Mouse (Mus musculus) limb, embryonic 14.5 days (tissue): ENCODE measurements at regions not wholly inside any gene's neighbourhood (a gene's known extent, or its start where the extent isn't known, plus 50 kb on each side); places are given as distances from the start of the nearest gene placed in this dataset.

Experiments
- ATAC-seq: fragments of 200-750 bp; cut with Nextera tagmentation; 2 replicates; pipeline ENCODE4 v1.8.0; 2017; ENCODE audit warnings: low read depth, moderate number of reproducible peaks, moderate TSS enrichment; ENCODE audit not compliant: low FRiP score
- DNase-seq: peaks from one replicate; pipeline ENCODE4 v3.0.0-alpha.2; 2015; ENCODE audit warnings: low spot score
- H3K27ac ChIP-seq: fragments of 300-500 bp; sonication (generic); replicated peaks from 2 replicates; pipeline ENCODE4 v1.5.1; 2014; ENCODE audit warnings: low read depth, mild to moderate bottlenecking, low read length, moderate library complexity, mixed read lengths
- H3K27me3 ChIP-seq: fragments of 300-500 bp; sonication (generic); 2 replicates; pipeline ENCODE4 v1.6.1; 2014; ENCODE audit warnings: low read length, mixed read lengths; ENCODE audit not compliant: control insufficient read depth, insufficient read depth
- H3K36me3 ChIP-seq: fragments of 300-500 bp; sonication (generic); 2 replicates; pipeline ENCODE4 v1.6.1; 2014; ENCODE audit warnings: mild to moderate bottlenecking, low read length, moderate library complexity, mixed read lengths; ENCODE audit not compliant: control insufficient read depth, insufficient read depth
- H3K4me1 ChIP-seq: fragments of 300-500 bp; sonication (generic); 2 replicates; pipeline ENCODE4 v1.6.1; 2014; ENCODE audit warnings: antibody characterized with exemption, low read length, mixed read lengths; ENCODE audit not compliant: control insufficient read depth, insufficient read depth
- H3K4me2 ChIP-seq: fragments of 300-500 bp; sonication (generic); replicated peaks from 2 replicates; pipeline ENCODE4 v1.6.1; 2014; ENCODE audit warnings: low read depth, mild to moderate bottlenecking, low read length, moderate library complexity; ENCODE audit not compliant: severe bottlenecking
- H3K4me3 ChIP-seq: fragments of 300-500 bp; sonication (generic); replicated peaks from 2 replicates; pipeline ENCODE4 v1.5.1; 2014; ENCODE audit warnings: low read length
- H3K9ac ChIP-seq: fragments of 300-500 bp; sonication (generic); 2 replicates; pipeline ENCODE4 v1.6.1; 2014; ENCODE audit warnings: mild to moderate bottlenecking, low read depth, low read length, moderate library complexity; ENCODE audit not compliant: severe bottlenecking
- H3K9me3 ChIP-seq: fragments of 300-500 bp; sonication (generic); 2 replicates; pipeline ENCODE4 v1.6.1; 2016; ENCODE audit warnings: low read length; ENCODE audit not compliant: control insufficient read depth
- POLR2A ChIP-seq: fragments of 200-500 bp; IDR thresholded peaks from 2 replicates; pipeline ENCODE4 v1.8.0; 2012; ENCODE audit warnings: inconsistent platforms, mild to moderate bottlenecking, moderate library complexity, borderline replicate concordance; ENCODE audit not compliant: insufficient read depth, insufficient read length; ENCODE audit errors: extremely low read depth
- WGBS: fragments of 180-500 bp; shearing (Covaris S2); extraction: QIAGEN DNeasy Blood & Tissue Kit; methylation state at CpG from one replicate; pipeline ENCODE4 v1.1.7; 2014; 5-methylcytosine and 5-hydroxymethylcytosine counted together

- Histone ChIP-seq H3K9ac (no peak overlapping the region), H3K9me3 (no peaks in the 10 kb centered on the region), H3K27ac (no peak overlapping the region), H3K4me3 (no peak overlapping the region), H3K27me3 (no peaks in the 10 kb centered on the region), H3K4me2 (no peak overlapping the region), H3K4me1 (no peaks in the 10 kb centered on the region), H3K36me3 (no peaks in the 10 kb centered on the region)
- DNase-seq (no peak), ATAC-seq (no peak)
- no peak for TF ChIP-seq POLR2A
Measured at GRCm38 (mm10) chr4:53915326-53915725, 89.5 kb downstream of the Tmem38b start.

- Histone ChIP-seq H3K36me3 (no peaks in the 10 kb centered on the region), H3K4me3 (no peak overlapping the region), H3K4me1 (no peaks in the 10 kb centered on the region), H3K9me3 (no peaks in the 10 kb centered on the region), H3K27ac (no peak overlapping the region), H3K9ac (no peak overlapping the region), H3K4me2 (no peak overlapping the region), H3K27me3 (no peaks in the 10 kb centered on the region)
- DNase-seq (peak; percentile 71), ATAC-seq (no peak)
- no peak for TF ChIP-seq POLR2A
Measured at GRCm38 (mm10) chr4:53919188-53919587, 93.3 kb downstream of the Tmem38b start.

GRCm38 (mm10) chr4:53920587-53920986, 94.7 kb downstream of the Tmem38b start:
- Histone ChIP-seq H3K36me3 (no peaks in the 10 kb centered on the region), H3K27ac (no peak overlapping the region), H3K9me3 (no peaks in the 10 kb centered on the region), H3K27me3 (no peaks in the 10 kb centered on the region), H3K4me1 (no peaks in the 10 kb centered on the region), H3K4me2 (no peak overlapping the region), H3K4me3 (no peak overlapping the region), H3K9ac (no peak overlapping the region)
- 51% methylated on average over 2 of the region's 2 CpGs for WGBS
- TF ChIP-seq POLR2A = no peak
- DNase-seq (no peak), ATAC-seq (no peak)

GRCm38 (mm10) chr4:53931068-53931467, 105.2 kb downstream of the Tmem38b start:
- H3K27ac ChIP-seq = no peak overlapping the region
- H3K27me3 ChIP-seq = no peaks in the 10 kb centered on the region
- H3K4me3 ChIP-seq = no peak overlapping the region
- TF ChIP-seq POLR2A = no peak
- ATAC-seq = no peak
- 92% methylated on average over 3 of the region's 3 CpGs for WGBS
- no peak overlapping the region for H3K9ac ChIP-seq
- H3K36me3 ChIP-seq = no peaks in the 10 kb centered on the region
- H3K9me3 ChIP-seq = no peaks in the 10 kb centered on the region
- no peak overlapping the region for H3K4me2 ChIP-seq
- no peak for DNase-seq
- no peaks in the 10 kb centered on the region for H3K4me1 ChIP-seq

- peak overlapping the region; percentile 18; the same call in 1 of the 2 replicates for H3K4me3 ChIP-seq
- 10% methylated on average over 10 of the region's 10 CpGs for WGBS
- TF ChIP-seq POLR2A = no peak
- H3K27ac ChIP-seq = no peak overlapping the region
- DNase-seq (peak; percentile 79), ATAC-seq (peak; percentile 67)
- H3K36me3 ChIP-seq = no peaks in the 10 kb centered on the region
- H3K27me3 ChIP-seq = no peaks in the 10 kb centered on the region
- H3K9me3 ChIP-seq = no peaks in the 10 kb centered on the region
- H3K4me2 ChIP-seq = peak overlapping the region; percentile 36
- no peaks in the 10 kb centered on the region for H3K4me1 ChIP-seq
- 0 out of 2 replicates have a peak overlapping the region, but pooled peaks have one; percentile 1 for H3K9ac ChIP-seq
Measured at GRCm38 (mm10) chr4:53931499-53931898, 105.7 kb downstream of the Tmem38b start.

- Histone ChIP-seq H3K9ac (no peak overlapping the region), H3K4me3 (no peak overlapping the region), H3K27me3 (no peaks in the 10 kb centered on the region), H3K27ac (no peak overlapping the region), H3K4me1 (no peaks in the 10 kb centered on the region), H3K9me3 (no peaks in the 10 kb centered on the region), H3K36me3 (no peaks in the 10 kb centered on the region), H3K4me2 (no peak overlapping the region)
- no peak for DNase-seq
- WGBS = 71% methylated on average over 5 of the region's 5 CpGs
- TF ChIP-seq POLR2A = no peak
- ATAC-seq = no peak
Measured at GRCm38 (mm10) chr4:53935306-53935705, 109.5 kb downstream of the Tmem38b start.
